Mouse (Mus musculus): ENCODE measurements around the gene Grpel1. TPM values are rescaled to one million over a fixed set of nuclear protein-coding genes. Genes with fewer than 3 reads are reported as not detected.

The Grpel1 gene
- total and polyA plus RNA-seq, 2 experiments, result 42.0 to 55.1 TPM

DNA sequence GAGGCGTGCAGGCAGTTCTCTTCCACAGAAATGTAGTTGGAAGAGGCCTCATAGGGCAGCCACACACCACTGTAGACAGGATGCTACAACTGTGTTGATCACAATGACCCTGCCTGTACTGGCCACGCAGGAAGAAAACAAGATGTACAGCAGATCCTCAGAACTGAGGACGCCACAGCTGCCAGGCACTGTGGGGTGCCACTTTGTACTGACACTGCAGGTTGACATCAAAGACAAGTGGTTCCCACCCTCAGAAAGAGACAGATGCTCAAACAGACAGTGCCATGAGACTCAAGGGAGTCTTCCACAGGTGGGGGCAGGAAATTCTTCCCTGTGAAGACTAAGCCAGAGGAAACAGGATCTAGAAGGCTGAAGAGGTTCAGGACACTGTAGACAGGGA, 55.0 kb downstream of the Grpel1 start:
- Histone ChIP-seq H3K79me2 (ENCODE audit: control insufficient read depth, insufficient read depth, low read length) (no peaks in the 10 kb centered on the region), H3K27me3 (ENCODE audit: control insufficient read depth, insufficient read depth, low read length) (no peaks in the 10 kb centered on the region), H3K9ac (ENCODE audit: low read depth, low read length) (no peak overlapping the region), H3K36me3 (ENCODE audit: control insufficient read depth, insufficient read depth, low read length) (peaks cover 22% of the 10 kb centered on the region), H3K4me1 (ENCODE audit: control insufficient read depth, insufficient read depth, low read length) (no peaks in the 10 kb centered on the region), H3K4me3 (ENCODE audit: insufficient read depth, low read depth, low read length) (no peak overlapping the region), H3K27ac (replicated peaks; ENCODE audit: insufficient read depth, low read depth, low read length) (no peak overlapping the region)
- TF ChIP-seq POLR2A (IDR thresholded peaks at IDR 0.05; ENCODE audit: extremely low read depth, insufficient read depth, low read length) (no peak), CTCF (IDR thresholded peaks at IDR 0.05; ENCODE audit: low read depth, low read length) (no peak)
- DNase-seq (ENCODE audit: extremely low read depth, low read depth, low spot score), result no peak
- 91% methylated on average over 3 of the region's 3 CpGs for WGBS

DNA sequence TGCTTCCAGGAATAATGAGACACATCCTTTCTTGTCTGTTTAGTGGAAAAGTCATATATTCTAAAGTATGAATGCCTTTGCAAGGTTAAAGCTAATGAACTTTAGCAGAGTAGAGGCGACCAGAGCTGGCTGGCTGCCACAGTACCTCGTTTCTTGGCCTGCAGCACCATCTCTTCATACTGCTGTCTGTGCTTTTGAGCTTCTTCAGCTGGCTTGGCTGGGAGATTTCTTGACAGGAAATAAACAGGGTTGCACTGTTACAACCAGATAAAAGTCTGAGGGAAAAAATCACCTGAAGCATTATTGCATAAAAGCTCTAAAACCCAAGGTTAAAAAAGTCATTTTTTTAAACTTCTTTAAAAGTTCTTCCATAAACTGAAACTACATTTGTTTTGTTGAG, 58.0 kb downstream of the Grpel1 start:
- Histone ChIP-seq H3K36me3 (ENCODE audit: control insufficient read depth, insufficient read depth, low read length) (peaks cover 13% of the 10 kb centered on the region), H3K4me3 (ENCODE audit: insufficient read depth, low read depth, low read length) (no peak overlapping the region), H3K79me2 (ENCODE audit: control insufficient read depth, insufficient read depth, low read length) (0 out of 2 replicates have a peak, but pooled peaks cover 4% of the 10 kb centered on the region), H3K27me3 (ENCODE audit: control insufficient read depth, insufficient read depth, low read length) (no peaks in the 10 kb centered on the region), H3K4me1 (ENCODE audit: control insufficient read depth, insufficient read depth, low read length) (peaks cover 3% of the 10 kb centered on the region; the same call in 1 of the 2 replicates), H3K9ac (ENCODE audit: low read depth, low read length) (no peak overlapping the region), H3K27ac (replicated peaks; ENCODE audit: insufficient read depth, low read depth, low read length) (no peak overlapping the region)
- DNase-seq (ENCODE audit: extremely low read depth, low read depth, low spot score), result no peak
- TF ChIP-seq POLR2A (IDR thresholded peaks at IDR 0.05; ENCODE audit: extremely low read depth, insufficient read depth, low read length) (no peak), CTCF (IDR thresholded peaks at IDR 0.05; ENCODE audit: low read depth, low read length) (no peak)
- 8% methylated on average over 2 of the region's 2 CpGs for WGBS

DNA sequence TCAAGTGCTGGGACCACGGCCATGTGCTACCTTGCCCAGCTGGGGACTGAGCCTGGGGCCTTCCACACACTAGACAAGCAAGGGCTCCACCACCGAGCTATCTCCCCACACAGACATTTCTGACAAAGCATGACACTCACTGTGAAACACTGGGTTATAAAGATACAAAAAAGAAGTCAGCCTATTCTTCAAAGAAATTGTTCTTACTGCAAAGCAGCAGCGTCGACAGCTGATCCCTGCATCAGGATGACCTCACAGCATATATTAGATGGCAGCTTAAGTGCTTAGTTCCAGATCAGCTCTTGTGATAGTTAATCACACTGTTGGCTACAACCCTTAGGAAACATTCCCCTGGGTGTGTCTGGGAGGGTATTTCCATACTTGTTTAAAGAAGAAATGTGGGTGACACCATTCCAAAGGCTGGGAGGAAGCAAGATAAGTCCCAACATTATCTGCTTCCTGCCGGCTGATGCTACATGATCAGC, 58.5 kb downstream of the Grpel1 start:
- peaks cover 9% of the 10 kb centered on the region; the same call in 1 of the 2 replicates for H3K79me2 ChIP-seq (ENCODE audit: control insufficient read depth, insufficient read depth, low read length)
- H3K4me3 ChIP-seq (ENCODE audit: insufficient read depth, low read depth, low read length), result no peak overlapping the region
- no peaks in the 10 kb centered on the region for H3K27me3 ChIP-seq (ENCODE audit: control insufficient read depth, insufficient read depth, low read length)
- no peak overlapping the region for H3K9ac ChIP-seq (ENCODE audit: low read depth, low read length)
- H3K36me3 ChIP-seq (ENCODE audit: control insufficient read depth, insufficient read depth, low read length), result peaks cover 12% of the 10 kb centered on the region
- 76% methylated on average over 5 of the region's 5 CpGs for WGBS
- TF ChIP-seq CTCF (IDR thresholded peaks at IDR 0.05; ENCODE audit: low read depth, low read length), result no peak
- no peak for TF ChIP-seq POLR2A (IDR thresholded peaks at IDR 0.05; ENCODE audit: extremely low read depth, insufficient read depth, low read length)
- H3K4me1 ChIP-seq (ENCODE audit: control insufficient read depth, insufficient read depth, low read length), result peaks cover 3% of the 10 kb centered on the region; the same call in 1 of the 2 replicates
- DNase-seq (ENCODE audit: extremely low read depth, low read depth, low spot score), result no peak
- no peak overlapping the region for H3K27ac ChIP-seq (replicated peaks; ENCODE audit: insufficient read depth, low read depth, low read length)

Other genes starting within 250 kb of the Grpel1 start
- 0.07 and 0.09 TPM in 2 replicates for gene Sorcs2, start 66.9 kb upstream of the Grpel1 start, total RNA-seq (2014; rRNA removed)
- gene Sorcs2, start 66.9 kb upstream of the Grpel1 start, polyA plus RNA-seq (2012; rRNA removed), result 0.10 and 0.12 TPM in 2 replicates
- 5.1 and 6.0 TPM in 2 replicates for gene Tada2b, start 19.3 kb downstream of the Grpel1 start, total RNA-seq (2014; rRNA removed)
- 13.6 and 14.4 TPM in 2 replicates for gene Tada2b, start 19.3 kb downstream of the Grpel1 start, polyA plus RNA-seq (2012; rRNA removed)
- gene Ccdc96, start 19.6 kb downstream of the Grpel1 start, total RNA-seq (2014; rRNA removed), result not detected in 2 replicates
- gene Ccdc96, start 19.6 kb downstream of the Grpel1 start, polyA plus RNA-seq (2012; rRNA removed), result 0.10 TPM in 1 of 2 replicates, not detected in the other
- 5.4 and 8.2 TPM in 2 replicates for gene Tbc1d14, start 128.3 kb downstream of the Grpel1 start, total RNA-seq (2014; rRNA removed)
- gene Tbc1d14, start 128.3 kb downstream of the Grpel1 start, polyA plus RNA-seq (2012; rRNA removed), result 8.4 and 8.9 TPM in 2 replicates
- gene D5Ertd579e, start 231.0 kb downstream of the Grpel1 start, total RNA-seq (2014; rRNA removed), result 26.6 and 31.5 TPM in 2 replicates
- 11.5 and 12.7 TPM in 2 replicates for gene D5Ertd579e, start 231.0 kb downstream of the Grpel1 start, polyA plus RNA-seq (2012; rRNA removed)

All from liver, adult 2 months (tissue).